Mouse (Mus musculus) embryonic facial prominence, embryonic 14.5 days (tissue): ENCODE data around the gene Kri1. TPM values are rescaled to one million over a fixed set of nuclear protein-coding genes. Genes with fewer than 3 reads are reported as not detected.
A peak's percentile ranks its signal among the peaks of the same experiment; 100 is the strongest.
"Not testable (repeated sequence)": the region's sequence is repeated elsewhere in the genome, so short reads cannot be mapped to it uniquely, and the experiment has no call there.

Experiments
- ATAC-seq: fragments of 200-750 bp; cut with Nextera tagmentation; 2 replicates; pipeline ENCODE4 v1.8.0; 2017; ENCODE audit warnings: low read depth, moderate number of reproducible peaks, moderate TSS enrichment
- DNase-seq: peaks from one replicate; pipeline ENCODE4 v3.0.0-alpha.2; 2015; ENCODE audit warnings: low spot score
- H3K27ac ChIP-seq: fragments of 300-500 bp; sonication (generic); replicated peaks from 2 replicates; pipeline ENCODE4 v1.5.1; 2014; ENCODE audit warnings: low read depth, mild to moderate bottlenecking, low read length, moderate library complexity
- H3K27me3 ChIP-seq: fragments of 300-500 bp; sonication (generic); replicated peaks from 2 replicates; pipeline ENCODE4 v1.6.1; 2014; ENCODE audit warnings: low read length; ENCODE audit not compliant: control insufficient read depth, insufficient read depth
- H3K36me3 ChIP-seq: fragments of 300-500 bp; sonication (generic); 2 replicates; pipeline ENCODE4 v1.6.1; 2014; ENCODE audit warnings: low read length, mixed read lengths; ENCODE audit not compliant: control insufficient read depth, insufficient read depth
- H3K4me1 ChIP-seq: fragments of 300-500 bp; sonication (generic); 2 replicates; pipeline ENCODE4 v1.6.1; 2014; ENCODE audit warnings: antibody characterized with exemption, low read length; ENCODE audit not compliant: control insufficient read depth, insufficient read depth
- H3K4me2 ChIP-seq: fragments of 300-500 bp; sonication (generic); 2 replicates; pipeline ENCODE4 v1.6.1; 2014; ENCODE audit warnings: low read depth, mild to moderate bottlenecking, low read length, moderate library complexity, mixed read lengths
- H3K4me3 ChIP-seq: fragments of 300-500 bp; sonication (generic); 2 replicates; pipeline ENCODE4 v1.5.1; 2014; ENCODE audit warnings: low read depth, mild to moderate bottlenecking, low read length
- H3K9ac ChIP-seq: fragments of 300-500 bp; sonication (generic); 2 replicates; pipeline ENCODE4 v1.6.1; 2014; ENCODE audit warnings: low read depth, mild to moderate bottlenecking, low read length, moderate library complexity, mixed read lengths
- H3K9me3 ChIP-seq: fragments of 300-500 bp; sonication (generic); 2 replicates; pipeline ENCODE4 v1.6.1; 2016; ENCODE audit warnings: low read length; ENCODE audit not compliant: control insufficient read depth
- WGBS: fragments of 180-500 bp; shearing (Covaris S2); extraction: QIAGEN DNeasy Blood & Tissue Kit; methylation state at CpG from one replicate; pipeline ENCODE4 v1.1.7; 2014; 5-methylcytosine and 5-hydroxymethylcytosine counted together
- polyA plus RNA-seq: library from polyadenylated mRNA; unstranded; fragments of >200 nt; fragmentation: Nextera tagmentation; extraction: Ambion mirVana; gene quantifications from 2 replicates; pipeline ENCODE4 v1.2.1, GENCODE M21; 2014

Kri1 gene
- polyA plus RNA-seq, 1 experiment from 2014 or later: 14.4 TPM

DNA sequence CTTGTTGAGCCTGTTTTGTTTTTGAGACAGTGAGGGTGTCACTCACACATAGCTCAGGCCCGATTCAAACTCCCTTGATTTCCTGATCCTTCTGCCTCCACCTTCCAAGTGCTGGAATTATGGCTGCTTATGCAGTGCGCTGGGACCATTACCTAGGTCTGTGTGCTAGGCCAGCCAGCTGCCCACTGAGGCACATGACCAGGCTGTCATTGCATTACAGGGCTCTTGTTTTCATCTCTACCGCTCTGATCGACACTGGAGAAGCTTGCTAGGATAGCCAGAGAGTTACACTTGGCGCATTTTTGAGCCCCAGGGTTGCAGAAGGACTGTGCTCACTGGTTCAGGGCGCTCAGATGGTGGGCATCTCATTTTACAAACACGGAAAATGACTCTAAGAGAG, 23.9 kb upstream of the Kri1 start:
- DNase-seq (no peak), ATAC-seq (peak; percentile 1; the same call in 1 of the 2 replicates)
- WGBS: 23% methylated on average over 7 of the region's 7 CpGs
- H3K4me1 ChIP-seq: no peaks in the 10 kb centered on the region; the same call in 1 of the 2 replicates
- H3K27ac ChIP-seq: no peak overlapping the region
- H3K4me2 ChIP-seq: peak overlapping the region; percentile 38
- H3K27me3 ChIP-seq: peaks cover 17% of the 10 kb centered on the region
- peak overlapping the region; percentile 41 for H3K4me3 ChIP-seq
- H3K36me3 ChIP-seq: no peaks in the 10 kb centered on the region
- H3K9ac ChIP-seq: peak overlapping the region; percentile 41; the same call in 1 of the 2 replicates
- no peaks in the 10 kb centered on the region for H3K9me3 ChIP-seq

DNA sequence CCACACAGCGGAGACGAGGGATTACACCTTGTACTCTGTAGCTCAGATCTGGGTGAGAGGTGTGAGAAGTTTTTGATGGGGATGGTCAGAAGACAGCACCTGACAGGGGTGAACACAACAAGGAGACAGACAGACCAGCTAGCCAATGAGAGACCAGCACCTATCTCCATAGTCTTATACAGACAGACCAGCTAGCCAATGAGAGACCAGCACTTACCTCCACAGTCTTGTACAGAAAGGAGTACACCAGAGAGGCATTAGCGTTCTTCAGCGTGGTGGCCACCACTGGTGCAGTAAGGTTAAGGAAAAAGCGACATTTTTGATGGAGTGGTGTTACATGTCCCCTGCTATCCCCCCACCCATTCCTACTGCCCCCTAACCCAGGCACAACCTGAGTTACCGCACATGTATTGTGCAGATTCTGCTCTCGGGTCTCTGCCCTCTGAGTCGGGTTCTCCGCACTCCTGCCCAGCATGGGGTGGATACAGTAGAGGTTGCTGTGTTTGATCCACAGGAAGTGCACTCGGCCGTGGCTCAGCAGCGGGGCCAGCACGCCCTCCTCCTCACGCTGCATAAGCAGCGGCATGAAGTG, 21.5 kb upstream of the Kri1 start:
- no peak for DNase-seq
- Histone ChIP-seq H3K4me2 (no peak overlapping the region), H3K36me3 (no peaks in the 10 kb centered on the region), H3K4me1 (no peaks in the 10 kb centered on the region), H3K9ac (no peak overlapping the region), H3K4me3 (no peak overlapping the region), H3K9me3 (no peaks in the 10 kb centered on the region), H3K27ac (no peak overlapping the region), H3K27me3 (peaks cover 17% of the 10 kb centered on the region)
- no peak for ATAC-seq
- WGBS: 71% methylated on average over 15 of the region's 15 CpGs

DNA sequence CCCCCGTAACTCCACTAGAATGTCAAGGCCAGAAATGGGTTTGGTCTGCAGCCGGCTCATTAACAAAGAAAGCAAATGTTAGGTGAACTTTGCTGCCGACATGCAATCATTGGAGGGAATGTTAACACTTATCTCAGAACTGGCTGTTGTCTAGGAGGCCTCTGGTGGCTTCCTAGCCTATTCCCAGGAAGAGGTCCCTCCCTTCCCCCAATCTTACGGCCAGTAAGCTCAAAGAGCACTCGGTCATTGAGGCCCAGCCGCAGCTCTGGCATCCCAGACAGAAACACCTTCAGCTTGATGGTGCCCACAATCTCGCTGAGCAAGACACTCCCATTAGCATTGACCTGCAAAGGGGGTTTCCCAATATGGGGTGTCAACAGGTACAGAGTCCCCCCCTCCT, 17.3 kb upstream of the Kri1 start:
- H3K4me1 ChIP-seq: no peaks in the 10 kb centered on the region
- no peak for ATAC-seq

DNA sequence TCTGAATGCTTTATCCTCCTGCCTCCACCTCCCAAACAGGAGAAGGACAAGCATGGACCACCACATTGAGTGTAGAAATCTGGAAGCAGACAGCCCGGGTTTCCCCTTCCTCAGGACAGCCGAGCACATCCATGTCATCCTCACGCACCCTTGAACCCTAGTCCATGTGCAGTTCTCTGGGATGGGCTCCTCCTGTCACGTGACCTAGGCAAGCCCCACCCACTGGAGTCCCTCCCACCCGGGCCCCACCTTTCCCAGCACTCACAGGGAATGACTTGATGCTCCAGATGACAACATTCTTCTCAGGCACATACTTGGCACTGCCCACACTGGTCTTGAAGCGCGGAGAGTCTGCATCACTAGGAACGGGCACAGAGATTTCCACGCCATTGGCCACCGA, 11.2 kb upstream of the Kri1 start:
- H3K9ac ChIP-seq: no peak overlapping the region
- H3K4me2 ChIP-seq: no peak overlapping the region
- H3K27me3 ChIP-seq: no peaks in the 10 kb centered on the region
- ATAC-seq: no peak
- no peaks in the 10 kb centered on the region for H3K36me3 ChIP-seq
- no peak for DNase-seq
- H3K9me3 ChIP-seq: peaks cover 4% of the 10 kb centered on the region; the same call in 1 of the 2 replicates
- H3K27ac ChIP-seq: no peak overlapping the region
- 83% methylated on average over 10 of the region's 10 CpGs for WGBS
- H3K4me1 ChIP-seq: no peaks in the 10 kb centered on the region
- no peak overlapping the region for H3K4me3 ChIP-seq

More for the DNA sequence above, 17.3 kb upstream of the Kri1 start:
- H3K9ac ChIP-seq: no peak overlapping the region
- no peak for DNase-seq
- H3K9me3 ChIP-seq: peaks cover 4% of the 10 kb centered on the region; the same call in 1 of the 2 replicates
- no peak overlapping the region for H3K27ac ChIP-seq
- H3K4me3 ChIP-seq: no peak overlapping the region
- H3K36me3 ChIP-seq: no peaks in the 10 kb centered on the region
- no peak overlapping the region for H3K4me2 ChIP-seq
- WGBS: 86% methylated on average over 7 of the region's 7 CpGs
- H3K27me3 ChIP-seq: no peaks in the 10 kb centered on the region

DNA sequence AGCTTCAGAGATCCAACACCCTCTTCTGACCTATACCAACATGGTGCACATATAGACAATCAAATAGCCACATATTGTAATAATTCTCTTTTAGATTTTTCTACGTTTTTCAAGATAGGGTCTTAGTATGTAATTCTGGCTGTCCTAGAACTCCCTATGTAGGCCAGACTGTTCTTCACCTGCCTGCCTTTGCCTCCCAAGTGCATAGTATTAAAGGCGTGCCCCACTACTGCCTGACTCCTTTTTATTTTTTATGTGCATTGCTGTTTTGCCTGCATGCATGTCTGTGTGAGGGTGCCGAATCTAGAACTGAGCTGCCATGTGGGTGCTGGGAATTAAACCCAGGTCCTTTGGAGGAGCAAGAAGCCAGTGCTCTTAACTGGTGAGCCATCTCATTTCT, 4.5 kb upstream of the Kri1 start:
- Histone ChIP-seq H3K9ac (no peak overlapping the region), H3K36me3 (no peaks in the 10 kb centered on the region), H3K27me3 (no peaks in the 10 kb centered on the region), H3K4me3 (no peak overlapping the region), H3K4me2 (no peak overlapping the region), H3K4me1 (peaks cover 15% of the 10 kb centered on the region), H3K27ac (no peak overlapping the region), H3K9me3 (no peaks in the 10 kb centered on the region)
- DNase-seq: no peak
- no peak for ATAC-seq
- WGBS: 88% methylated on average over 3 of the region's 3 CpGs

DNA sequence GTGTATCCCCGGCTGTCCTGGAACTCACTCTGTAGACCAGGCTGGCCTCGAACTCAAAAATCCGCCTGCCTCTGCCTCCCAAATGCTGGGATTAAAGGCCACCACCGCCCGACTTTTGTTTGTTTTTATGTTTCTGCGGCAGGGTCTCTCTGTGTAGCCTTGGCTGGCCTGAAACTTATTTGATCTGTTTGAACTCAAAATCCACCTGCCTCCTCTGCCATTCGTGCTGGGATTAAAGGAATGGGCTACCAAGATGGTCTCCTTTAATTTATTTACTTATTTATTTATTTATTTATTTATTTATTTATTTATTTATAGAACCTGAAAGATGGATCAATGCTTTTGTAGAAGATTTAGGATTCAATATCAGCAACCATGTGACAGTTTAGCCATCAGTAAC, 4.1 kb upstream of the Kri1 start:
- Histone ChIP-seq H3K9ac (peak overlapping the region; percentile 36), H3K4me3 (peak overlapping the region; percentile 81), H3K27ac (peak overlapping the region; percentile 77), H3K4me1 (peaks cover 18% of the 10 kb centered on the region), H3K4me2 (peak overlapping the region; percentile 55)
- not testable (repeated sequence) for ATAC-seq, H3K36me3 ChIP-seq, H3K9me3 ChIP-seq, H3K27me3 ChIP-seq, DNase-seq
- WGBS: 16% methylated on average over 7 of the region's 7 CpGs

DNA sequence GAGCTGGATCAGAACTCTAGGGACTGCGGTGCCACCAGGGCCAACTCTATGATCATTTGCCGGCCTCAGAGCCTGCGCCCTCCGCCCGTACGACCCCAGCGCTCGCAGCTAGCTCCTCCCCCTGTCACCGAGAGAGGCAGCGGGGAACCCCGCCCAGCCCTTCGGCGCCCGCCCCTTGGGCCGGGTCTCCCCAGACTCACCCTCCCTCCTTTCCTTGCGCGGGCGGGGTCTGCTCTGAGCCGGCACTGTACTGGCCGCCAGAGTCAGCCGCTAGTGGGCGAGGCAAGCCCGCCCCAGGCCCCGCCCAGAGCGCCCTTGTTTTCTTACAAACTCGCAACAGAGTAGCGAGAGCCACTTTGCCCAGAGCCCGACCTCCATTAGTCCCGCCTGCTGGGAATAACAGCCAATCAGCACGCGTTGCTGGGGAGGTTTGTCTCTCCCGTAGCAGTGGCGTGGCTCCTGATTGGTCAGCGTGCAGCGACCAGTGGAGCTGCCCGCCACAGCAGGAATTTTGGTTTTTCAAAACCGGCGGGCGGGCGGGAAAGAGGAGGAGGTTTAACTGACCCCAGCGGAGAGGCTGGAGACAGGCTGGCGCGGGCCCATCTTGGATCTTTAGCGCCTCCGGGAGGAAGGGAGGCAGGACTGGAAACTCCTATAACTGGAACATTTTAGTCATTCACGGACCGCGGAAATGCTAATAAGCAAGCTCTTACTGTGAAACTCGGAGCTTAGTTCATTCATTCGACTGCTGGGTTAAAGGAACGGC, 3.4 kb upstream of the Kri1 start, which contains the start of gene Cdkn2d:
Gene Cdkn2d, minus strand, starts transcription at position 386 of the 766 bp plus-strand sequence.
- Histone ChIP-seq H3K4me1 (peaks cover 23% of the 10 kb centered on the region), H3K27ac (peak within 1 kb of the TSS; percentile 77), H3K36me3 (0 out of 2 replicates have a peak, but pooled peaks cover 4% of the 10 kb centered on the region), H3K9me3 (no peaks in the 10 kb centered on the region), H3K9ac (peak within 1 kb of the TSS; percentile 75), H3K27me3 (no peaks in the 10 kb centered on the region), H3K4me3 (peak within 1 kb of the TSS; percentile 81), H3K4me2 (peak within 1 kb of the TSS; percentile 70)
- ATAC-seq (peak; percentile 97), DNase-seq (peak; percentile 100)
- 0% methylated on average over 46 of the region's 51 CpGs for WGBS

DNA sequence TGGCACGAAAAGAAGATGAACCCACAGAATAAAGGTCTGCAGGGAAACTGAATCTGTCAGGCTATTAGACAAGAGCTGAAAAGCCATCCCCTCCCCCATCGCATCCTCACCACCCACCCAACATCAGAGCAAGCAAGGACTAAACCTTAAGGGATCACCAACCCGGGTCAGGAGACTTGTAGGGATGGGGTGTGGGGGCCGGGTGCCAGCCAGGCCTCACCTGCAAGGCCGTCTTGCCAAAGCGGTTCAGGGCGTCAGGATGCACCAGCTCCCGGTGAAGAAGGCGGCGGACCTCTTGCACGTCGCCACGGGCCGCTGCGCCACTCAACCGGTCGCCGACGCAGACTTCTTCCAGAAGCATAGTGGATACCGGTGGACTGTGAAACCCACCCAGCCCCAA, 2.8 kb upstream of the Kri1 start:
- H3K27ac ChIP-seq: peak overlapping the region; percentile 71
- H3K9ac ChIP-seq: peak overlapping the region; percentile 75

More for the DNA sequence above, 2.8 kb upstream of the Kri1 start:
- H3K4me1 ChIP-seq: peaks cover 23% of the 10 kb centered on the region
- 0 out of 2 replicates have a peak, but pooled peaks cover 4% of the 10 kb centered on the region for H3K36me3 ChIP-seq
- no peak for ATAC-seq
- no peaks in the 10 kb centered on the region for H3K27me3 ChIP-seq
- peak overlapping the region; percentile 70 for H3K4me2 ChIP-seq
- 3% methylated on average over 15 of the region's 20 CpGs for WGBS
- H3K4me3 ChIP-seq: peak overlapping the region; percentile 81
- no peak for DNase-seq
- no peaks in the 10 kb centered on the region for H3K9me3 ChIP-seq
